Mouse (Mus musculus) liver, embryonic 12.5 days (tissue): Measurements from ENCODE around the gene Eif2s1. TPM values are rescaled to one million over a fixed set of nuclear protein-coding genes. Genes with fewer than 3 reads are reported as not detected.

ENCODE experiments used
- polyA plus RNA-seq: library from polyadenylated mRNA; unstranded; fragments of >200 nt; fragmentation: Nextera tagmentation; extraction: Ambion mirVana; gene quantifications from 2 replicates; pipeline ENCODE4 v1.2.1, GENCODE M21; 2016

Eif2s1 gene
- polyA plus RNA-seq, 1 experiment from 2014 or later: 283 TPM

Other genes with a start within 250 kb of the Eif2s1 start
- 0.17 TPM in 1 of 2 replicates, not detected in the other for gene Fam71d, start 170.3 kb upstream of the Eif2s1 start, polyA plus RNA-seq
- 13.2 and 13.8 TPM in 2 replicates for gene Mpp5, start 112.9 kb upstream of the Eif2s1 start, polyA plus RNA-seq
- 37.2 and 37.4 TPM in 2 replicates for gene Atp6v1d, start 181 bp upstream of the Eif2s1 start, polyA plus RNA-seq
- 53.6 and 55.0 TPM in 2 replicates for gene Plek2, start 45.1 kb downstream of the Eif2s1 start, polyA plus RNA-seq
- gene Tmem229b, start 145.8 kb downstream of the Eif2s1 start, polyA plus RNA-seq: 3.7 and 3.8 TPM in 2 replicates
- 0.42 and 0.48 TPM in 2 replicates for gene Plekhh1, start 167.3 kb downstream of the Eif2s1 start, polyA plus RNA-seq
- gene Pigh, start 227.8 kb downstream of the Eif2s1 start, polyA plus RNA-seq: 10.5 and 10.7 TPM in 2 replicates